Mouse (Mus musculus) lung, postnatal 0 days (tissue): ENCODE measurements at regions not wholly inside any gene's neighbourhood (a gene's known extent, or its start where the extent isn't known, plus 50 kb on each side); places are given as distances from the start of the nearest gene placed in this dataset.

Source experiments
- CTCF ChIP-seq: IDR thresholded peaks from 2 replicates; pipeline ENCODE4 v1.5.1; 2016; ENCODE audit warnings: antibody characterized with exemption, mild to moderate bottlenecking
- EP300 ChIP-seq: IDR thresholded peaks from 2 replicates; pipeline ENCODE4 v1.6.1; 2016; ENCODE audit warnings: antibody characterized with exemption, mild to moderate bottlenecking, control low read depth

GRCm38 (mm10) chr9:93044298-93044912 lies 502.4 kb downstream of the Plod2 start:
- TF ChIP-seq CTCF: no peak
- no peak for TF ChIP-seq EP300
